Mouse (Mus musculus): ENCODE data around the gene Phf21a.

GRCm38 (mm10) chr2:92289335-92289734 lies 196.4 kb downstream of the Phf21a start:
- TF ChIP-seq CTCF (IDR thresholded peaks at IDR 0.05; ENCODE audit: extremely low read depth, insufficient read depth, insufficient read length, insufficient replicate concordance): no peak
- TF ChIP-seq POLR2A (IDR thresholded peaks at IDR 0.05; ENCODE audit: low read depth, low read length): no peak

Data from spleen, adult 2 months (tissue).